ENCODE assay signal across 9 mouse cellular contexts in genomic region chr8:94992010-94992409, GRCm38 (mm10). TPM values are rescaled to one million over a fixed set of nuclear protein-coding genes. Genes with fewer than 3 reads are reported as not detected.
A peak's percentile ranks its signal among the peaks of the same experiment; 100 is the strongest.
DNase-seq lines count a peak whose midpoint lies in the region; ATAC-seq and TF ChIP-seq lines count a peak whose summit lies in the region.
"Had no signal": no experiment of that assay in that cellular context is flagged by ENCODE, and none has a peak within 500 bp of the region (broad histone marks: within the 10 kb centered on the region; RNA-seq: fewer than 3 reads in every experiment).

No protein-coding gene starts in this region.

- H3K4me3 ChIP-seq in gastrocnemius, adult 2 months = peak overlapping the region; percentile 42
- H3K4me3 ChIP-seq in lung, postnatal 0 days (ENCODE audit: low read depth, low read length) = no peak overlapping the region
- H3K4me3 ChIP-seq in liver, embryonic 16.5 days (ENCODE audit: low read depth, low read length) = no peak overlapping the region
- H3K4me3 ChIP-seq in stomach, embryonic 16.5 days (replicated peaks; ENCODE audit: low read length) = no peak overlapping the region

- no peaks in the 10 kb centered on the region for H3K9me3 ChIP-seq in lung, postnatal 0 days (ENCODE audit: low read length)
- no peaks in the 10 kb centered on the region for H3K9me3 ChIP-seq in liver, embryonic 16.5 days (replicated peaks; ENCODE audit: control insufficient read depth, low read length)
- H3K9me3 ChIP-seq in stomach, embryonic 16.5 days (replicated peaks; ENCODE audit: control insufficient read depth, low read length) = no peaks in the 10 kb centered on the region

- peak overlapping the region; percentile 92 for H3K27ac ChIP-seq in gastrocnemius, adult 2 months
- H3K27ac ChIP-seq in lung, postnatal 0 days (ENCODE audit: low read length) = peak overlapping the region; percentile 77
- peak overlapping the region; percentile 69 for H3K27ac ChIP-seq in liver, embryonic 16.5 days (ENCODE audit: low read length)
- H3K27ac ChIP-seq in stomach, embryonic 16.5 days (ENCODE audit: low read length) = peak overlapping the region; percentile 5; the same call in 1 of the 2 replicates

- 70% methylated on average over 4 of the region's 4 CpGs for WGBS in lung, postnatal 0 days
- WGBS in liver, embryonic 16.5 days (ENCODE audit: insufficient replicate concordance) = 55% methylated on average over 4 of the region's 4 CpGs
- 74% methylated on average over 4 of the region's 4 CpGs for WGBS in stomach, embryonic 16.5 days

- intact Hi-C loops in gastrocnemius, adult 2 months (cut with DNase I) = no loop called here

- no peaks in the 10 kb centered on the region for H3K36me3 ChIP-seq in lung, postnatal 0 days (ENCODE audit: insufficient read depth, low read length)
- H3K36me3 ChIP-seq in liver, embryonic 16.5 days (ENCODE audit: control insufficient read depth, insufficient read depth) = peaks cover 3% of the 10 kb centered on the region; the same call in 1 of the 2 replicates
- H3K36me3 ChIP-seq in stomach, embryonic 16.5 days (ENCODE audit: control insufficient read depth, insufficient read depth, low read length) = no peaks in the 10 kb centered on the region

- DNase-seq in gastrocnemius, adult 2 months = no peak
- DNase-seq in gastrocnemius, postnatal 4 days (ENCODE audit: low spot score in 2 of 2) = no peak
- no peak for DNase-seq in lung, postnatal 0 days (ENCODE audit: low spot score)
- no peak for DNase-seq in lung, postnatal 4 days
- no peak for DNase-seq in urinary bladder, postnatal 10 days (ENCODE audit: low spot score)
- DNase-seq in embryo, embryonic 9.5 days (ENCODE audit: extremely low spot score) = no peak
- DNase-seq: embryo, embryonic 11 days had no signal

- no peak for TF ChIP-seq CTCF in gastrocnemius, adult 2 months (IDR thresholded peaks at IDR 0.05)
- TF ChIP-seq CTCF in lung, postnatal 0 days (IDR thresholded peaks at IDR 0.05) = no peak

- no peak for ATAC-seq in lung, postnatal 0 days
- no peak for ATAC-seq in liver, embryonic 16.5 days (ENCODE audit: low read depth)
- ATAC-seq in stomach, embryonic 16.5 days (ENCODE audit: insufficient read depth, low FRiP score) = no peak

- no peaks in the 10 kb centered on the region for H3K27me3 ChIP-seq in lung, postnatal 0 days (replicated peaks; ENCODE audit: insufficient read depth, low read length)
- H3K27me3 ChIP-seq in liver, embryonic 16.5 days (ENCODE audit: control insufficient read depth, insufficient read depth, low read depth, low read length) = no peaks in the 10 kb centered on the region
- H3K27me3 ChIP-seq in stomach, embryonic 16.5 days (ENCODE audit: control insufficient read depth, insufficient read depth, low read length) = no peaks in the 10 kb centered on the region

- H3K9ac ChIP-seq in lung, postnatal 0 days (replicated peaks; ENCODE audit: low read depth) = no peak overlapping the region
- no peak overlapping the region; the same call in 1 of the 2 replicates for H3K9ac ChIP-seq in liver, embryonic 16.5 days (ENCODE audit: low read depth, low read length)
- H3K9ac ChIP-seq in stomach, embryonic 16.5 days (ENCODE audit: low read length) = no peak overlapping the region

- TF ChIP-seq EP300 in lung, postnatal 0 days (IDR thresholded peaks at IDR 0.05) = no peak

- H3K4me1 ChIP-seq in lung, postnatal 0 days (ENCODE audit: insufficient read depth, low read depth, low read length) = peaks cover 24% of the 10 kb centered on the region
- H3K4me1 ChIP-seq in liver, embryonic 16.5 days (ENCODE audit: control insufficient read depth, low read depth, low read length) = peaks cover 75% of the 10 kb centered on the region
- peaks cover 46% of the 10 kb centered on the region for H3K4me1 ChIP-seq in stomach, embryonic 16.5 days (ENCODE audit: control insufficient read depth, insufficient read depth, low read length)

- H3K4me2 ChIP-seq in lung, postnatal 0 days (replicated peaks; ENCODE audit: low read depth, low read length) = no peak overlapping the region
- no peak overlapping the region for H3K4me2 ChIP-seq in liver, embryonic 16.5 days (ENCODE audit: low read depth, low read length)
- no peak overlapping the region for H3K4me2 ChIP-seq in stomach, embryonic 16.5 days (ENCODE audit: low read depth, low read length)

RNA-seq across cellular contexts. Expression of gene Adgrg1, which starts 17.5 kb away (rescaled TPM):
- 10 to 100 TPM; 20.7 to 27.4 TPM for total RNA-seq in gastrocnemius, adult 2 months (2021)
- total RNA-seq in gastrocnemius, postnatal 4 days (2021) = 10 to 100 TPM in 1 of 2 experiments, 1 to 10 TPM in 1; 9.6 to 10.0 TPM
- polyA plus RNA-seq in lung, postnatal 0 days (2015; fragmentation: Nextera tagmentation; extraction: Ambion mirVana) = 33.9 and 39.0 TPM in 2 replicates
- 45.0 and 50.6 TPM in 2 replicates for polyA plus RNA-seq in liver, embryonic 16.5 days (2015; fragmentation: Nextera tagmentation; extraction: Ambion mirVana)
- polyA plus RNA-seq in stomach, embryonic 16.5 days (2015; fragmentation: Nextera tagmentation; extraction: Ambion mirVana) = 51.1 and 65.2 TPM in 2 replicates

RNA-seq across cellular contexts. Expression of gene Adgrg3, which starts 25.5 kb away (rescaled TPM):
- under 1 TPM; 0.28 to 0.43 TPM for total RNA-seq in gastrocnemius, adult 2 months (2021)
- 1 to 10 TPM in 1 of 2 experiments, under 1 TPM in 1; 0.96 to 1.4 TPM for total RNA-seq in gastrocnemius, postnatal 4 days (2021)
- 4.8 and 5.3 TPM in 2 replicates for polyA plus RNA-seq in lung, postnatal 0 days (2015; fragmentation: Nextera tagmentation; extraction: Ambion mirVana)
- 8.3 and 9.1 TPM in 2 replicates for polyA plus RNA-seq in liver, embryonic 16.5 days (2015; fragmentation: Nextera tagmentation; extraction: Ambion mirVana)
- 3.2 and 3.7 TPM in 2 replicates for polyA plus RNA-seq in stomach, embryonic 16.5 days (2015; fragmentation: Nextera tagmentation; extraction: Ambion mirVana)

Comparison
In these comparisons a context has a peak if more than half of its experiments do, and no peak if none do; other contexts are left out.
1. H3K27ac ChIP-seq: peak in every context shown above with its lines; median percentile 92 in gastrocnemius, adult 2 months; 77 in lung, postnatal 0 days; 69 in liver, embryonic 16.5 days; 5 in stomach, embryonic 16.5 days.